Mouse (Mus musculus): ENCODE data around the gene Syce2. TPM values are rescaled to one million over a fixed set of nuclear protein-coding genes. Genes with fewer than 3 reads are reported as not detected.

The Syce2 gene
- total RNA-seq, 2 experiments from 2014 or later = 19.3 to 22.8 TPM

Small RNAs within 50 kb of the gene (microRNA-seq; reads per million reads assigned to microRNA genes)
- gene Gm24197 (5.7 reads per million, percentile 20 among the genes with 10 or more reads in this experiment), gene Mir7069 (17.0 reads per million, percentile 37 among the genes with 10 or more reads in this experiment)

Other genes with a start within 250 kb of the Syce2 start
- gene Ier2, start 209.3 kb upstream of the Syce2 start, total RNA-seq (2021) = 10 to 100 TPM; 10.9 to 12.3 TPM
- gene Trmt1, start 185.8 kb upstream of the Syce2 start, total RNA-seq (2021) = 100 to 1,000 TPM; 103 to 106 TPM
- 10 to 100 TPM; 77.0 to 77.9 TPM for gene Nacc1, start 184.2 kb upstream of the Syce2 start, total RNA-seq (2021)
- 1 to 10 TPM; 4.3 to 4.5 TPM for gene Lyl1, start 170.7 kb upstream of the Syce2 start, total RNA-seq (2021)
- gene G430095P16Rik, start 149.1 kb upstream of the Syce2 start, total RNA-seq (2021) = under 1 TPM in 1 of 2 experiments, not detected in 1; 0.51 TPM
- 100 to 1,000 TPM; 397 to 441 TPM for gene Nfix, start 71.8 kb upstream of the Syce2 start, total RNA-seq (2021)
- 1 to 10 TPM; 7.4 to 8.3 TPM for gene Dand5, start 49.3 kb upstream of the Syce2 start, total RNA-seq (2021)
- 10 to 100 TPM; 20.6 to 21.3 TPM for gene Gadd45gip1, start 40.6 kb upstream of the Syce2 start, total RNA-seq (2021)
- gene Rad23a, start 31.4 kb upstream of the Syce2 start, total RNA-seq (2021) = 10 to 100 TPM; 57.0 to 60.1 TPM
- 100 to 1,000 TPM; 455 to 481 TPM for gene Calr, start 25.2 kb upstream of the Syce2 start, total RNA-seq (2021)
- 10 to 100 TPM; 59.5 to 65.8 TPM for gene Farsa, start 15.1 kb upstream of the Syce2 start, total RNA-seq (2021)
- 10 to 100 TPM; 29.4 to 36.6 TPM for gene Gcdh, start 21.8 kb downstream of the Syce2 start, total RNA-seq (2021)
- not detected for gene Klf1, start 29.8 kb downstream of the Syce2 start, total RNA-seq (2021)
- 1 to 10 TPM; 2.5 to 2.9 TPM for gene Dnase2a, start 36.4 kb downstream of the Syce2 start, total RNA-seq (2021)
- 100 to 1,000 TPM; 183 to 187 TPM for gene Mast1, start 65.2 kb downstream of the Syce2 start, total RNA-seq (2021)
- 1 to 10 TPM; 4.2 to 4.6 TPM for gene Rtbdn, start 74.9 kb downstream of the Syce2 start, total RNA-seq (2021)
- gene Gm49661, start 97.3 kb downstream of the Syce2 start, total RNA-seq (2021) = not detected
- 100 to 1,000 TPM; 507 to 518 TPM for gene Prdx2, start 97.5 kb downstream of the Syce2 start, total RNA-seq (2021)
- gene Rnaseh2a, start 97.7 kb downstream of the Syce2 start, total RNA-seq (2021) = 10 to 100 TPM; 41.0 to 44.2 TPM
- gene Junb, start 106.6 kb downstream of the Syce2 start, total RNA-seq (2021) = 10 to 100 TPM; 29.9 to 33.0 TPM
- gene Hook2, start 118.5 kb downstream of the Syce2 start, total RNA-seq (2021) = 10 to 100 TPM; 13.4 to 13.9 TPM
- not detected for gene Best2, start 142.4 kb downstream of the Syce2 start, total RNA-seq (2021)
- 100 to 1,000 TPM; 111 to 113 TPM for gene Asna1, start 153.2 kb downstream of the Syce2 start, total RNA-seq (2021)
- gene Trir, start 154.7 kb downstream of the Syce2 start, total RNA-seq (2021) = 100 to 1,000 TPM; 139 to 145 TPM
- 100 to 1,000 TPM; 168 to 193 TPM for gene Tnpo2, start 164.8 kb downstream of the Syce2 start, total RNA-seq (2021)
- 10 to 100 TPM; 60.1 to 63.5 TPM for gene Fbxw9, start 187.9 kb downstream of the Syce2 start, total RNA-seq (2021)
- gene Gm5741, start 195.9 kb downstream of the Syce2 start, total RNA-seq (2021) = not detected
- 10 to 100 TPM; 72.3 to 78.4 TPM for gene Dhps, start 199.6 kb downstream of the Syce2 start, total RNA-seq (2021)
- 10 to 100 TPM; 54.3 to 60.4 TPM for gene Wdr83os, start 208.6 kb downstream of the Syce2 start, total RNA-seq (2021)
- gene Wdr83, start 209.2 kb downstream of the Syce2 start, total RNA-seq (2021) = 10 to 100 TPM; 24.8 to 28.9 TPM
- 10 to 100 TPM; 35.6 to 37.2 TPM for gene Man2b1, start 211.2 kb downstream of the Syce2 start, total RNA-seq (2021)

All from left cerebral cortex, postnatal 10 days (tissue).